Mouse (Mus musculus): ENCODE measurements at regions not wholly inside any gene's neighbourhood (a gene's known extent, or its start where the extent isn't known, plus 50 kb on each side); places are given as distances from the start of the nearest gene placed in this dataset.

- no peak for TF ChIP-seq CTCF (IDR thresholded peaks at IDR 0.05; ENCODE audit: control insufficient read depth, insufficient read depth, insufficient replicate concordance, low read depth, low read length)
- TF ChIP-seq POLR2A (IDR thresholded peaks at IDR 0.05; ENCODE audit: control insufficient read depth, low read depth, low read length): no peak
Observed at GRCm38 (mm10) chr2:138048341-138048740, 208.0 kb upstream of the Btbd3 start.
